Mouse (Mus musculus) Patski (cell line): ENCODE data around the gene Ifit1bl1. TPM values are rescaled to one million over a fixed set of nuclear protein-coding genes. Genes with fewer than 3 reads are reported as not detected.
"Not testable (repeated sequence)": the region's sequence is repeated elsewhere in the genome, so short reads cannot be mapped to it uniquely, and the experiment has no call there.

Source experiments
- ATAC-seq: fragments of 100-300 bp; one replicate; pipeline ENCODE4 v1.8.0; 2021
- CTCF ChIA-PET: fragments of 350-600 bp; sonication (Branson Sonifier 250); formaldehyde crosslinking; loops from one replicate; lab custom pipeline; 2022; ENCODE audit warnings: inconsistent platforms; lab: Charles Lee
- POLR2A ChIA-PET: fragments of 350-600 bp; sonication (Branson Sonifier 250); formaldehyde crosslinking; loops from one replicate; lab custom pipeline; 2022; ENCODE audit warnings: antibody characterized with exemption, inconsistent platforms; lab: Charles Lee
- DNase-seq: peaks from one replicate; pipeline ENCODE4 v3.0.0-alpha.2; 2011; ENCODE audit warnings: low read depth, low spot score
- H3K27me3 ChIP-seq: fragments of 371-371 bp; one replicate; pipeline ENCODE4 v1.5.1; 2021
- CTCF ChIP-seq: fragments of 100-300 bp; IDR thresholded peaks from one replicate; pipeline ENCODE4 v1.5.1; 2021
- in situ Hi-C: fragments of 300-500 bp; cut with MboI; formaldehyde crosslinking; loops from 3 replicates; pipeline ENCODE4 v1.11.1; 2018; ENCODE audit warnings: low pct_unique_long_range_greater_than_20kb, mixed read lengths
- polyA plus RNA-seq: library from polyadenylated mRNA; unstranded; gene quantifications from one replicate; pipeline ENCODE4 v1.2.3, GENCODE M21; 2021

The Ifit1bl1 gene
- polyA plus RNA-seq: 0.41 TPM

DNA sequence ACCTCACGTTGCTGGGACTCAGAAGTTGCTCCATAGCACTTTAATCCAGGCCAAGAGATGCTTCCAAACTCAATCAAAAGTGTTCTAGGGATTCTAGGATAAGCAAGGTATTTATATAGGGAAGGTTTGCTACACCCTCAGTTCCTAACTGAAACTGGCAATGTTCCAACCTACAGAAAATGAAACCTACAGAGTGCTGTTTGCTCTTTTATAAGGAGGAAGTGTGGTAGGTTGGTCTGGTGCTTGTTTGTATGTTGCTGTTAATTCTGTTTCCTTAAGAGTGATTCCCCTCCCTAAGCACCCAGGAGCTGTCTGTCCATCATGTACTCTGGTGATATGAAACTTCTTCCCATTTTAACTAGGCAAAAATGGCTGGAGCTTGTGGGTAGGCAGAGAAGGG lies at the start of gene Ifit1bl1:
Gene Ifit1bl1 (minus strand): TSS at position 69 of the 400 bp plus-strand sequence.
- in situ Hi-C loops: not testable (repeated sequence)

DNA sequence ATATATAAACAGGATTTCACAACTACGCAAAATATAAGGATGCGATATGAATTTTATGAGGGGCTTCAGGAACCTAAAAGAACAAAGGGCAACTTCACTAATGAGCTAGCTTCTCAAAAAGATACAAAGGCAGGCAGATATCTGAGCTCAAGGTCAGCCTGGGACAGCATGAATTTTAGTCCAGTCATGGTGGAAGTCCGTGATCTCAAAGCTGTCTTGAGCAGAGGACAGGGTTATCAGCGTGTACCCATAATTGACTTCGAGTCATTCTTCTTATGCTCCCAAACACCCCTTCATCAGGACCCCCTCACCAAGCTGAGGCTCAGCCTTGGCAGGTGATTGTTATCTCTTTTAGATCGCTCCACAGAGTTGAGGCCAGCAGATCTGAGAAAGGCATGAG lies 49.2 kb upstream of the Ifit1bl1 start:
- no peak for TF ChIP-seq CTCF
- in situ Hi-C loops: loop anchor here (10.0 to 25.0 kb wide), 2 partner anchors 316 to 1436 kb away; partner anchors contain the start of gene Rpp30
- ChIA-PET CTCF (interaction anchor here (1.0 to 1.6 kb wide), 2 partner anchors 10 to 14 kb away, joined by 3 to 4 read pairs; partner anchors contain the start of genes Ifit1 and Ifit1bl2), POLR2A (no interaction called here)
- peaks cover 18% of the 10 kb centered on the region for H3K27me3 ChIP-seq
- DNase-seq (no peak), ATAC-seq (no peak)

More for the DNA sequence above, at the start of gene Ifit1bl1:
- ATAC-seq, POLR2A ChIA-PET, CTCF ChIA-PET, DNase-seq, H3K27me3 ChIP-seq: not testable (repeated sequence)

DNA sequence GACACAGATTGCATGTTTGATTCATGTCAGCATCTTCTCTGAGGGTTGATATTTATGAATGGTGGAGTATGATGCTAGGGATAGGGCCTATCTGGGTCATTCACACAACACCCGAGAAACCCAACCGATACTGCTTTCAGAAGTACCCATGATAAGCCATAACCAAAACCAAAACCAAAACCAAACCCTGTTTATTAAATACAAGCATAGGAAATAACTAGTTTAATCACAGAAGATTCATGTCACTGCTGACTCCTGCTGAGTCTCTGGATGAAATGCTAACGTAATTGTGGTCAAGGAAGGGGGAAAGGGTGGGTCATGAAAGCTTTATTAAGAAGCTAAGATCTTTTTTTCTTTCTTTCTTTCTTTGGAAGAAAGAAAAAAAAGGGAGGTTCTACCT lies 48.5 kb upstream of the Ifit1bl1 start:
- no peak for ATAC-seq
- POLR2A ChIA-PET: no interaction called here
- no peak for TF ChIP-seq CTCF
- CTCF ChIA-PET: interaction anchor here (1.0 kb wide), 1 partner anchor 13 kb away, joined by 3 read pairs; no protein-coding TSS in a partner anchor
- no peak for DNase-seq
- in situ Hi-C loops: loop anchor here (10.0 to 25.0 kb wide), 2 partner anchors 315 to 1437 kb away; partner anchors contain the start of gene Rpp30
- H3K27me3 ChIP-seq: peaks cover 25% of the 10 kb centered on the region

DNA sequence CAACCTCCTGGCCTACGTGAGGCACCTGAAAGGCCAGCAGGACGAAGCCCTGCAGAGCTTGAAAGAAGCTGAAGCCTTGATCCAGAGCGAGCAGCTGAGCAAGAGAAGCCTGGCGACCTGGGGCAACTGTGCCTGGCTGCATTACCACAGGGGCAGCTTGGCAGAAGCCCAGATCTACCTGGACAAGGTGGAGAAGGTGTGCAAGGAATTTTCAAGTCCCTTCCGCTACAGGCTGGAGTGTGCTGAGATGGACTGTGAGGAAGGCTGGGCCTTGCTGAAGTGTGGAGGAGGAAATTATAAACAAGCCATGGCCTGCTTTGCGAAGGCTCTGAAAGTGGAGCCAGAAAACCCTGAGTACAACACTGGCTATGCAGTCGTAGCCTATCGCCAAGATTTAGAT lies 45.9 kb upstream of the Ifit1bl1 start:
- DNase-seq, in situ Hi-C loops, ATAC-seq: not testable (repeated sequence)
- H3K27me3 ChIP-seq: peaks cover 39% of the 10 kb centered on the region
- ChIA-PET CTCF (interaction anchor here (1.1 kb wide), 1 partner anchor 13 kb away, joined by 3 read pairs; no protein-coding TSS in a partner anchor), POLR2A (interaction anchor here (0.7 kb wide), 1 partner anchor 97 kb away, joined by 3 read pairs; the partner anchor contains the start of gene Ifit2)

DNA sequence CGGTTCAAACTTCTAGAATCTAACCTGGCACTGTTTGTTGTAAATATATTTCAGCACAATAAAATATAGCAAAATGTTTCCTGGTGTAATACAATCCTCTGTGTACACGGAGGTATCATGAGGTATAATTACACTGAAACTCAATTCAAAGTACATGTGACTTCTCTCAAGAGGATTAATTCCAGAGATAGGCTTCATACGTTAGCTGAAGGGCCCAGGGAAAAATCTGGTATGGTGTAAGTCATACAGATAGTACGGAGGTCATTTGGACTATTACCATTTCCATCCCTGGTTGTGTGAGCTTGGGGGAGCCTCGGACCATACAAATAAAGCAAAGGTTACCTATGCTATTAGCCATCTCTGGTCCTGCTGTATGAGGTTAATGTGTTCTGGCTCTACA lies 40.9 kb upstream of the Ifit1bl1 start:
- no peak for ATAC-seq

DNA sequence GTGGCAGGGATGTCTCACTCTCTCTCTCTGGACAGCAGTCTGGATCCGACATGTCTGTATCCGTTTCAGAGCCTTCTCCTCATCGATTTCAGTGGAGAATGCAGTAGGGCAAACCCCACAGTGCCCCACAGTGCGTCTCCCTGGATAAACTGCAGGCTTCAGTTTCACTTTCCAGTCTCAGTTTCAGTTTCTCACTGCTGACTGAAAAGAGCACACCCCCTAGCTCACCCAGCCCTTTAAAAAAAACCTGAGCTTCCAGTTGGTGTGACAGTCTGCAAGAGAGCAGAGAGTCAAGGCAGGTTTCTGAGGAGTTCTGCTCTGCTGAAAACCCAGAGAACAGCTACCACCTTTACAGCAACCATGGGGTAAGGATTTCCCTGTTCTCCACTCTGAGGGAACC lies 38.9 kb upstream of the Ifit1bl1 start, which contains the start of the genes Ifit1bl2 and Ifit1:
Gene Ifit1bl2 (minus strand): TSS at position 121 of the 400 bp plus-strand sequence.
Gene Ifit1 (plus strand): TSS at position 249 of the 400 bp plus-strand sequence.
- H3K27me3 ChIP-seq: peaks cover 24% of the 10 kb centered on the region
- ChIA-PET CTCF (interaction anchor here (1.0 to 2.1 kb wide), 3 partner anchors 11 to 140 kb away, joined by 4 to 7 read pairs (median 4); no protein-coding TSS in a partner anchor), POLR2A (interaction anchor here (1.0 kb wide), 1 partner anchor 114 kb away, joined by 3 read pairs; no protein-coding TSS in a partner anchor)
- in situ Hi-C loops: no loop called here
- ATAC-seq (peak; percentile 55), DNase-seq (no peak)
- TF ChIP-seq CTCF: peak; percentile 44

More for the DNA sequence above, 40.9 kb upstream of the Ifit1bl1 start:
- H3K27me3 ChIP-seq: peaks cover 37% of the 10 kb centered on the region
- DNase-seq: no peak
- TF ChIP-seq CTCF: no peak
- ChIA-PET CTCF (no interaction called here), POLR2A (no interaction called here)
- in situ Hi-C loops: no loop called here

DNA sequence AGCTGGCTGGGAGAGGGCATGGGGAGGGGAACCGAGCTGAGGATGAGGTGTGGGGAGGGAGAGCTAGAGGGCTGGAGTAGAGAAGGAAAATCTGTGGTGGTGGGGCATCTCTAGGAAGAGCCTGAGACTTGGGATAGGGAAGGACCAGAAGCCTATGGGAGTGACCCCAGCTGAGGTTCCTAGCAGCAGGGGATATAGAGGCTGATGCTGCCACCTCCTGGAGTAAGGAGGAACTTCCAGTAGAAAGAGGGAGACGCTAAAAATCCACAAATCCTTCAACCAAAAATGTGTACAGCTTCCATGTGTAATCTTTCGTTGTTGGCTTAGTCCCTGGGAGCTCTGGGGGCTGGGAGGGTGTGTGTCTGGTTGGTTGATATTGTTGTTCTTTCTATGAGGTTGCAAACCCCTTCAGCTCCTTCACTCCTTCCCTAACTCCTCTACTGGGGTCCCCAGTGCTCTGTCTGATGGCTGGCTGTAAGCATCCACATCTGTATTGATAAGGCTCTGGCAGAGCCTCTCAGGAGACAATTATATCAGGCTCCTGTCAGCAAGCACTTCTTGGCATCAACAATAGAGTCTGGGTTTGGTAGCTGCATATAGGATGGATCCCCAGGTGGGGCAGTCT lies 35.3 kb upstream of the Ifit1bl1 start:
- no peak for DNase-seq
- peak; percentile 90 for TF ChIP-seq CTCF
- POLR2A ChIA-PET: interaction anchor here (2.0 kb wide), 1 partner anchor 86 kb away, joined by 7 read pairs; the partner anchor contains the start of gene Ifit2
- in situ Hi-C loops: no loop called here
- peaks cover 3% of the 10 kb centered on the region for H3K27me3 ChIP-seq
- CTCF ChIA-PET: interaction anchor here (0.9 to 4.4 kb wide), 19 partner anchors 8 to 394 kb away, joined by 3 to 32 read pairs (median 6); partner anchors contain the start of genes Ifit2 and Lipa
- peak; percentile 75 for ATAC-seq

DNA sequence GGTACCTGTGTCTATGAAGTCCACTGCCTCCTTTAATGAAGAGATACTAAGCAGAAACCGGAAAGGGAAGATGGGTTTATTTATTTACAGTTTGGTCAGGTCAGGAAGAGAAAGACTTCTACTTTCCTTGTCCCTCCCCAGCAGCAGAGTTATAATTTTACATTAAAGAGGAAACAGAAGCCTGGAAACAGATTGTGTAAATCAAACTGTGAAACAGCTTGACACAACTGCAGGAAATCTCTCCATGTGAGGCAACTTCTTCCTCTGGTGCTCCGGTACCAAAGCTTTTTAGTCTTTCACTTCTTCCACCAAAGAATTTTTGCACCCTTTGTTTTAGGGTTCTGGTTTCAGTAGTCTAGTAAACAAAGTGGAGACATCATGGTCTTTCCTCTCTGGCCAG lies 31.7 kb upstream of the Ifit1bl1 start:
- DNase-seq (no peak), ATAC-seq (no peak)
- H3K27me3 ChIP-seq: no peaks in the 10 kb centered on the region
- CTCF ChIA-PET: no interaction called here
- POLR2A ChIA-PET: no interaction called here
- in situ Hi-C loops: no loop called here
- TF ChIP-seq CTCF: no peak

DNA sequence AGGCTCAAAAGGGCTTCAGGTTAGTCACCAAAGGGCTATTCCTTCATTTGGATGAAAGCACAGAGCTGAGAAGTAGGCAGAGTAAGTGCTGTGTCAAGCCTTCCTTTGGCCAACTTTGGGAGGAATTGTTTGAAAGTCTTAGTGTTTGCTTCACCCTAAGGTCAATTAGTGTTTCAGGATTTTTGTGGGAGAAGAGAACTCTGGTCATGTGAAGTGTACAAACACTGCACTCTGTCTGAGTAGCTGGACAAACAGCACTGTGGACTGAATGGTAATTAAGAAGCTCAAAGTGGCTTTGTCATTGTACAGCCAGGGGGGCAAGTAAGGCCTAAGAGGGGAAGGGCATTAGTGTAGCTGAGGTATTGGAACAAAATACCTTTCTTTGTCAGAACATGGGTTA lies 29.7 kb upstream of the Ifit1bl1 start:
- H3K27me3 ChIP-seq: peaks cover 11% of the 10 kb centered on the region
- ChIA-PET CTCF (interaction anchor here (1.1 to 1.2 kb wide), 2 partner anchors 61 to 81 kb away, joined by 3 to 4 read pairs; partner anchors contain the start of gene Ifit2), POLR2A (no interaction called here)
- DNase-seq (no peak), ATAC-seq (no peak)
- in situ Hi-C loops: no loop called here
- TF ChIP-seq CTCF: no peak

DNA sequence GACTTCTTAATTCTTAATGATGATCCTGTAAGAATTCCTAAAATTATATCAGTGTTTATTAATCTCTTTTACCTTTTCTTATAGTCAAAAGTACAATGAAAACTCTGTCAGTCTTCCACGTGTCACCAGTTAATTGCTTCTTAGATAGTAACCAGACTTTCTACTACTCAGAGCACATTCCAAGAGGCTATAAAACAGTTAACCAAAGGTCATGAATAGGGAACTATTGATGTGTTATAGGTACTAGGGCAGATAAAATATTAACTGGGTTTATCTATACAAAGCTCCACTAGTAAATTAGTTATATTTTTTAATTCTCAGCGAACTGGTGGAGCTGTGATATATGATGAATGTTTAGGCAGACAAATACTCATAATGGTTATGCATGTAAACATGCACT lies 25.7 kb upstream of the Ifit1bl1 start:
- no peak for TF ChIP-seq CTCF

More for the DNA sequence above, 25.7 kb upstream of the Ifit1bl1 start:
- ATAC-seq (no peak), DNase-seq (no peak)
- H3K27me3 ChIP-seq: peaks cover 23% of the 10 kb centered on the region
- in situ Hi-C loops: loop anchor here (5.0 to 10.0 kb wide), 2 partner anchors 80 to 293 kb away; no protein-coding TSS in a partner anchor
- ChIA-PET POLR2A (no interaction called here), CTCF (interaction anchor here (1.4 to 3.7 kb wide), 4 partner anchors 9 to 101 kb away, joined by 3 to 31 read pairs (median 5); partner anchors contain the start of genes Ifit2 and Lipa)
